Mouse (Mus musculus) liver, adult 2 months (tissue): Measurements from ENCODE around the gene Bag6.

Source experiments
- CTCF ChIP-seq: fragments of 200-500 bp; IDR thresholded peaks from 2 replicates; pipeline ENCODE4 v1.5.1; 2011; ENCODE audit warnings: low read depth, low read length, control low read depth
- POLR2A ChIP-seq: fragments of 200-500 bp; IDR thresholded peaks from 2 replicates; pipeline ENCODE4 v1.6.1; 2011; ENCODE audit warnings: low read length, control low read depth; ENCODE audit not compliant: insufficient read depth; ENCODE audit errors: extremely low read depth

DNA sequence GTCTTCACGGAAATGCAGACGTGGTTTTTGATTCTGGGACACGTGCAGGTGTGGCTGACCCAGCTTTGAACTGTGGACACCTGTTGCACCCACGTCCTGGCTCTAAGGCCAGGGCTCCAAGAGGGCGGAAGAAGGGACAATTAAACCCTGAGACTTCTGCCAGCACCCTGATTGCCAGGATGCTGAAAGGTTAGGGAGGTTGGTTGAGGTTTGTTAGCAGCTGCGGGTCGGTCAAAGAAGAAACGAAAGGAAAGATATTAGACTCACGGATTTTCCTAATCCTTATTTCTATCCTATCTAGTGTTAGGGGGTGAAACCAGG, 61.3 kb downstream of the Bag6 start:
- TF ChIP-seq CTCF (no peak), POLR2A (no peak)
